ENCODE assay signal across 18 mouse cellular contexts in genomic region chrX:99555976-99556781, GRCm38 (mm10).
DNase-seq lines count a peak whose midpoint lies in the region; ATAC-seq lines count a peak whose summit lies in the region.
"Had no signal": no experiment of that assay in that cellular context is flagged by ENCODE, and none has a peak within 500 bp of the region (broad histone marks: within the 10 kb centered on the region; RNA-seq: fewer than 3 reads in every experiment).

No protein-coding gene starts in this region.

- WGBS in neural tube, embryonic 11.5 days: 36% methylated on average over 13 of the region's 13 CpGs
- 22% methylated on average over 13 of the region's 13 CpGs for WGBS in forebrain, embryonic 12.5 days
- WGBS in midbrain, embryonic 13.5 days: 33% methylated on average over 13 of the region's 13 CpGs
- 33% methylated on average over 13 of the region's 13 CpGs for WGBS in neural tube, embryonic 15.5 days
- 56% methylated on average over 13 of the region's 13 CpGs for WGBS in intestine, embryonic 16.5 days

- ATAC-seq in neural tube, embryonic 11.5 days (ENCODE audit: insufficient read depth, low FRiP score, low TSS enrichment): 0 out of 2 replicates have a peak, but pooled peaks have one; percentile 42
- ATAC-seq in forebrain, embryonic 12.5 days (ENCODE audit: low FRiP score): peak; percentile 81
- ATAC-seq in midbrain, embryonic 13.5 days: peak; percentile 53
- peak; percentile 33; the same call in 1 of the 2 replicates for ATAC-seq in neural tube, embryonic 15.5 days (ENCODE audit: low FRiP score)
- ATAC-seq in intestine, embryonic 16.5 days: no peak

- H3K36me3 ChIP-seq in neural tube, embryonic 11.5 days (ENCODE audit: control insufficient read depth, insufficient read depth, low read length): no peaks in the 10 kb centered on the region
- no peaks in the 10 kb centered on the region for H3K36me3 ChIP-seq in forebrain, embryonic 12.5 days (replicated peaks)
- no peaks in the 10 kb centered on the region for H3K36me3 ChIP-seq in midbrain, embryonic 13.5 days
- no peaks in the 10 kb centered on the region for H3K36me3 ChIP-seq in neural tube, embryonic 15.5 days
- H3K36me3 ChIP-seq in intestine, embryonic 16.5 days (ENCODE audit: control insufficient read depth, insufficient read depth, low read length): no peaks in the 10 kb centered on the region
- H3K36me3 ChIP-seq: embryonic facial prominence, embryonic 10.5 days; G1E; heart, embryonic 10.5 days; kidney, embryonic 15.5 days; liver, embryonic 15.5 days had no signal

- H3K9me3 ChIP-seq in neural tube, embryonic 11.5 days (ENCODE audit: control insufficient read depth, low read length): no peaks in the 10 kb centered on the region
- H3K9me3 ChIP-seq in forebrain, embryonic 12.5 days: no peaks in the 10 kb centered on the region
- H3K9me3 ChIP-seq in midbrain, embryonic 13.5 days: no peaks in the 10 kb centered on the region
- H3K9me3 ChIP-seq in neural tube, embryonic 15.5 days (replicated peaks): no peaks in the 10 kb centered on the region
- no peaks in the 10 kb centered on the region for H3K9me3 ChIP-seq in intestine, embryonic 16.5 days (ENCODE audit: control insufficient read depth, low read length)
- H3K9me3 ChIP-seq: embryonic facial prominence, embryonic 10.5 days; G1E; heart, embryonic 10.5 days; kidney, embryonic 15.5 days; liver, embryonic 15.5 days had no signal

- DNase-seq in neural tube, embryonic 11.5 days (ENCODE audit: low spot score): no peak
- DNase-seq in neural tube, embryonic 10.5 days (ENCODE audit: extremely low spot score, low spot score): no peak
- DNase-seq in lung, postnatal 14 days: no peak
- no peak for DNase-seq in gastrocnemius, postnatal 10 days
- DNase-seq: adrenal gland, postnatal 10 days; cerebellum, adult 18-20 months; heart, postnatal 10 days; right cerebral cortex, postnatal 14 days; thymus, postnatal 14 days had no signal

- H3K4me2 ChIP-seq in neural tube, embryonic 11.5 days (ENCODE audit: low read depth): no peak overlapping the region
- H3K4me2 ChIP-seq in forebrain, embryonic 12.5 days: no peak overlapping the region
- H3K4me2 ChIP-seq in midbrain, embryonic 13.5 days (replicated peaks): no peak overlapping the region
- no peak overlapping the region for H3K4me2 ChIP-seq in neural tube, embryonic 15.5 days
- H3K4me2 ChIP-seq in intestine, embryonic 16.5 days (ENCODE audit: low read depth, low read length): no peak overlapping the region
- H3K4me2 ChIP-seq: kidney, embryonic 15.5 days; liver, embryonic 15.5 days had no signal

- H3K27ac ChIP-seq in neural tube, embryonic 11.5 days (ENCODE audit: low read depth, low read length): no peak overlapping the region
- peak overlapping the region; percentile 76 for H3K27ac ChIP-seq in forebrain, embryonic 12.5 days
- peak overlapping the region; percentile 58; the same call in 1 of the 2 replicates for H3K27ac ChIP-seq in midbrain, embryonic 13.5 days
- no peak overlapping the region for H3K27ac ChIP-seq in neural tube, embryonic 15.5 days (replicated peaks)
- no peak overlapping the region for H3K27ac ChIP-seq in intestine, embryonic 16.5 days (ENCODE audit: low read length)
- H3K27ac ChIP-seq: heart, embryonic 10.5 days; kidney, embryonic 15.5 days; liver, embryonic 15.5 days had no signal

- no peaks in the 10 kb centered on the region for H3K4me1 ChIP-seq in neural tube, embryonic 11.5 days (ENCODE audit: control insufficient read depth, insufficient read depth, low read length)
- H3K4me1 ChIP-seq in forebrain, embryonic 12.5 days: peaks cover 24% of the 10 kb centered on the region
- peaks cover 24% of the 10 kb centered on the region for H3K4me1 ChIP-seq in midbrain, embryonic 13.5 days (replicated peaks)
- peaks cover 10% of the 10 kb centered on the region; the same call in 1 of the 2 replicates for H3K4me1 ChIP-seq in neural tube, embryonic 15.5 days
- H3K4me1 ChIP-seq in intestine, embryonic 16.5 days (ENCODE audit: control insufficient read depth, insufficient read depth, low read length): no peaks in the 10 kb centered on the region
- H3K4me1 ChIP-seq: kidney, embryonic 15.5 days; liver, embryonic 15.5 days had no signal

- peaks cover 21% of the 10 kb centered on the region for H3K27me3 ChIP-seq in neural tube, embryonic 11.5 days (ENCODE audit: control insufficient read depth, insufficient read depth, low read length)
- peaks cover 93% of the 10 kb centered on the region for H3K27me3 ChIP-seq in forebrain, embryonic 12.5 days
- peaks cover 94% of the 10 kb centered on the region for H3K27me3 ChIP-seq in midbrain, embryonic 13.5 days
- peaks cover 49% of the 10 kb centered on the region for H3K27me3 ChIP-seq in neural tube, embryonic 15.5 days (replicated peaks)
- peaks cover 15% of the 10 kb centered on the region for H3K27me3 ChIP-seq in intestine, embryonic 16.5 days (replicated peaks; ENCODE audit: control insufficient read depth, insufficient read depth, low read length)

- H3K9ac ChIP-seq in neural tube, embryonic 11.5 days (ENCODE audit: low read length): no peak overlapping the region
- no peak overlapping the region for H3K9ac ChIP-seq in forebrain, embryonic 12.5 days
- no peak overlapping the region for H3K9ac ChIP-seq in midbrain, embryonic 13.5 days (replicated peaks)
- no peak overlapping the region for H3K9ac ChIP-seq in neural tube, embryonic 15.5 days (replicated peaks)
- H3K9ac ChIP-seq in intestine, embryonic 16.5 days (ENCODE audit: low read depth, low read length): no peak overlapping the region
- H3K9ac ChIP-seq: kidney, embryonic 15.5 days; liver, embryonic 15.5 days had no signal

- no peak overlapping the region for H3K4me3 ChIP-seq in neural tube, embryonic 11.5 days (ENCODE audit: low read depth, low read length)
- H3K4me3 ChIP-seq in forebrain, embryonic 12.5 days (replicated peaks): no peak overlapping the region
- H3K4me3 ChIP-seq in midbrain, embryonic 13.5 days (replicated peaks): no peak overlapping the region
- H3K4me3 ChIP-seq in neural tube, embryonic 15.5 days (replicated peaks): no peak overlapping the region
- H3K4me3 ChIP-seq in intestine, embryonic 16.5 days (ENCODE audit: low read length): no peak overlapping the region
- H3K4me3 ChIP-seq: embryonic facial prominence, embryonic 10.5 days; heart, embryonic 10.5 days; kidney, embryonic 15.5 days; liver, embryonic 15.5 days had no signal

Comparison
In these comparisons a context has a peak if more than half of its experiments do, and no peak if none do; other contexts are left out.
1. H3K27ac ChIP-seq: peak in forebrain, embryonic 12.5 days (single experiment) and midbrain, embryonic 13.5 days (single experiment); none in neural tube, embryonic 11.5 days (single experiment), neural tube, embryonic 15.5 days (single experiment) and intestine, embryonic 16.5 days (single experiment).